Mouse (Mus musculus): ENCODE data around the gene Gm11116. TPM values are rescaled to one million over a fixed set of nuclear protein-coding genes. Genes with fewer than 3 reads are reported as not detected.

Gm11116 gene
- total RNA-seq (2023) = not detected

DNA sequence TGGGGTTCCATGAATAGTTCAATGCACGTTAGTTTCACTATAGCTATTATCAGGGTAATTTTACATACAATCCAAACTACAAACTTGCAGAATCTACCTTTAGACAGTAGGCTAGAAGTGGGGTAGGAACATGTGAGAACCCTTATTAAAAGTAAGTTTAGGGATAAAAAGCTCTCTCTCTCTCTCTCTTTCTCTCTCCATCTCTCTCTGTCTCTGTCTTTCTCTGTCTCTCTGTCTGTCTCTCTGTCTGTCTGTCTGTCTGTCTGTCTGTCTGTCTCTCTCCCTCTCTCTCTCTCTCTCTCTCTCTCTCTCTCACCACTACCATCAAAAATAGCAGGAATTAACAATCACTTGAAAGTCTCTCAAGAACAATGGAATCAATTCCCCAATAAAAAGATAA lies at the start of gene Gm11116:
Gene Gm11116, minus strand, starts transcription at position 101 of the 400 bp plus-strand sequence.

DNA sequence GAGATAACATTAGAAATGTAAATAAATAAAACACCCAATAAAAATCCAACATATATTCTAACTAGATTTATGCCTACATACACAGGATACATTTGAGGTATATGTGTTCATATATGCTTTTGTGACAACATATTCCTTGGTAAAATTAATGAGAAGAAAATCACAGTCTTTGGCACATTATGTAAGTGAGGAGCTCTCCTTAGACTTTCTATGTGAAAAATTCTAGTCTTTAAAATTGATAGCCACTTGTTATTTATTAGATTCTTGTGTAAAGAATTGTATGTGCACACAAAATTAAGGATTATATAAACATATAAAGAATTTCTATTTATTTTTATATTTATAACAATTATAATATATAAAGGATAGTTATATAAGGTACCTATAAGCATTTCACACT lies 42.7 kb upstream of the Gm11116 start, which contains the start of gene Gm11115:
Gene Gm11115, minus strand, starts transcription at position 101 of the 400 bp plus-strand sequence.

DNA sequence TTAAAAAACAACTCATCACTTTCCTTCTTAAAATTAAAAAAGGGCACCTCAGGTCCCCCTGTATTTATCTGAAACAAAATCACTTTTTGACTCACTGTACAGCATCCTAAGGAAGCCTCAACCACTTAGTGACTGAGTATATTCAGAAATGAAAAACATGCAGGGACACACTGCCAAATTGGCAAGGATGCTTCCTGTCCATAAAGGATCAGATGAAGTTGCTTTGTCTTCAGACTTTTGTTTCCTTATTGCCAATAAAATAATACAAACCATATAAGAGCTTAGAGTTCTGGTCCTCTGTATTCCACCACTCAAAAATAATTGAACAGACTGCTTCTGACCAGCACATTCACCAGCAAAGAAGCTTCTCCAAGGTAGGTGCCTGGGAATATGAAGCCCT lies 25.1 kb downstream of the Gm11116 start, which contains the start of gene Smr2:
Gene Smr2, plus strand, starts transcription at position 301 of the 400 bp plus-strand sequence.

Other genes starting within 250 kb of the Gm11116 start
- gene Odam, start 226.5 kb downstream of the Gm11116 start, total RNA-seq (2023) = not detected
- gene Csn3, start 186.0 kb downstream of the Gm11116 start, total RNA-seq (2023) = not detected
- gene 2310003L06Rik, start 142.1 kb downstream of the Gm11116 start, total RNA-seq (2023) = not detected
- gene Gm28434, start 142.0 kb downstream of the Gm11116 start, total RNA-seq (2023) = not detected
- gene Cabs1, start 132.1 kb downstream of the Gm11116 start, total RNA-seq (2023) = not detected
- not detected for gene Smr3a, start 109.0 kb downstream of the Gm11116 start, total RNA-seq (2023)
- gene Smr2, start 25.0 kb downstream of the Gm11116 start, total RNA-seq (2023) = not detected
- not detected for gene Gm11115, start 42.6 kb upstream of the Gm11116 start, total RNA-seq (2023)
- gene Gm7714, start 157.4 kb upstream of the Gm11116 start, total RNA-seq (2023) = not detected
- not detected for gene Prol1, start 205.8 kb upstream of the Gm11116 start, total RNA-seq (2023)

Data from T-cell, adult 66 days (primary cell).